Mouse (Mus musculus): ENCODE measurements around the gene Pum1. TPM values are rescaled to one million over a fixed set of nuclear protein-coding genes. Genes with fewer than 3 reads are reported as not detected.
"Not testable (repeated sequence)": the region's sequence is repeated elsewhere in the genome, so short reads cannot be mapped to it uniquely, and the experiment has no call there.

Pum1 gene
- total RNA-seq (2021) = 10 to 100 TPM; 73.6 to 84.0 TPM
- polyA plus RNA-seq (2012; rRNA removed) = 47.7 and 62.4 TPM in 2 replicates
- long read RNA-seq, partial matches to known transcripts = 4 of 13 reads
- long read RNA-seq, other reads (novel, unspliced or antisense) = 9 of 13 reads

DNA sequence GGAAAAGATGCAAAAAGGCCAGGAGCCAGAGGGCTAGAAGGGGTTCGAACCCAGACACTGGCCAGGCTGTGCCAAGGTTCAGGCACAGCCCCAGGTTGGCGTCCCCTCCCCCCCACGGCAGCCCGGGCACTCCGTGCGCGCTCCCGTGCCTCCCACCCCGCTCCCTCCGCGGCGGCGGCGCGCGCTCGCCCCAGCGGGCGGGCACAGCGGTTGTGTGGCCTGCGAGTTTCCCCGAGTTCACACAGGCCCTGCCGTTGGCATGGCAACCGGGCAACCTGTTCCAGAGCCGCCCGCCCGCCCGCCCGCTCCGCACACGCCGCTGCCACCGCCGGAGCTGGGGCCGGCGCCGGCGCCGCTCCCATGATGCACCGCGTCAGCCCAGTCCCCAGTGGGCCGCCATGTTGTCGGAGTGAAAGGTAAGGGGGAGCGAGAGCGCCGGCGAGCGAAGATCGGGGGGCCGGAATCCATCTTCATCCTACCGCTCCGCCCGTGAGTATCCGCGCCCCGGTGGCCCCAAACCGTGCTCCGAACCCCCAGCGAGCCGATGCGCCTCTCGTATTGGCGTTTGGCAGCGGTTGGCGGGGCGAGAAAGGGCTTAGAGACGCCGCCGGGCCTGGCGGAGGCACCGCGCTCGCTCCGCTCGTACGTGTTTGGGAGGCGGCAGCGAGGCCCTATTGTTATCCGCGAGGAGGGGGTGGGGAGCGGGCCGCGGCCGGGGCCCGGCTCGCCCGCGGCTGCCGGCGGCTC lies at the start of gene Pum1:
TSS of gene Pum1 (plus strand) at position 343 of the 747 bp plus-strand sequence.
- peak; percentile 94 for DNase-seq

DNA sequence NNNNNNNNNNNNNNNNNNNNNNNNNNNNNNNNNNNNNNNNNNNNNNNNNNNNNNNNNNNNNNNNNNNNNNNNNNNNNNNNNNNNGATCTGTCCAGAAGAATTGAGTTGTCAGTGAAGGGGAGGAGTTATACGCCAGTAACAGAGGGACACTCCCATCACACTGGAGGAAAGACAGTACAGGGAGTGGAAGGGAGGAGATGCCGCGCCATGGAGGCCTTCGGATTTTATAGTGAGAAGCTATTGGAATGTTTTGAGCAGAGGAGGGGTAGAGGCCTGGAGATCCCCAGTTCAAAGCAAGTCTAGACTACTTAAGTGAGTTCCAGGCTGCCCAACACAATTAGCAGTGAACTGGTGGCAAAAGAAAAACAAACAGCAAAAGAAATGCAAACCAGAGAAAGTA lies 33.7 kb upstream of the Pum1 start:
- peak; percentile 68 for DNase-seq

DNA sequence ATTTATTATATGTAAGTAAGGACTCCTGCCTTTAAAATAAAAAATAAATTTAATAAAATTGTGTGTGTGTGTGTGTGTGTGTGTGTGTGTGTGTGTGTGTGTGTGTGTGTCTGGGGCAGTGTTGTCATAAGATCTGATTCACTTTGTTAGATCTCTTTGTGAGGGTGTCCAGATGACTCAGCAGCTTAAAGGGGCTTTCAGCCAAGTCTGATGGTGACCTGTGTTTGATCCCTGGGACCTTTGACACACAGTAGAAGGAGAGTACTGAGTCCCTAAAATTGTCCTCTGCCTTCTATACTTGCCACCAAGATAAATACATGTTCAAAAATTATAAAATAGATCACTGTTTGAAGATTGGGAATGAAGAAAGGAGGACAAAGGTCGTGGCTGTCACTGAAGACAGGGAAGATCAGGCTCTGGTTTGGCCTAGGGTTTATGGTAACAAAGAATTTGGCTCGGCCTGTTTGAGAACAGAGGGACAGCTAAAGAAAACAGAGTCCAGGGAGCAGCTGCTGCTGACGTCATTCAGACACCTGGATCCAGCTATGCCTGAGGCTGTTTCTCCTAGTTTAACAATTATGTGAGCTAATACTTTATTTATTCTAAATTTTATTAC lies 32.8 kb upstream of the Pum1 start:
- peak; percentile 67 for DNase-seq

DNA sequence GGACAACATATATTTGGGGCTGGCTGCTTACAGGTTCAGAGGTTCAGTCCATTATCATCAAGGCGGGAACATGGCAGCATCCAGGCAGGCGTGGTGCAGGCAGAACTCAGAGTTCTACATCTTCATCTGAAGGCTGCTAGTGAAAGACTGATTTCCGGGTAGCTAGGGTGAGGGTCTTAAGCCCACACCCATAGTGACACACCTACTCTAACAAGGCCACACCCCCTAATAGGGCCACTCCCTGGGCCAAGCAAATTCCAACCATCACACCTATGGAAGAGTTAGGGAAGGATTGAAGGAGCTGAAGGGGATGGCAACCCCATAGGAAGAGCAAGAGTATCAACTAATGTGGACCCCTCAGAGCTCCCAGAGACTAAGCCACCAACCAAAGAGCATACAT lies 28.0 kb upstream of the Pum1 start:
- DNase-seq = not testable (repeated sequence)

DNA sequence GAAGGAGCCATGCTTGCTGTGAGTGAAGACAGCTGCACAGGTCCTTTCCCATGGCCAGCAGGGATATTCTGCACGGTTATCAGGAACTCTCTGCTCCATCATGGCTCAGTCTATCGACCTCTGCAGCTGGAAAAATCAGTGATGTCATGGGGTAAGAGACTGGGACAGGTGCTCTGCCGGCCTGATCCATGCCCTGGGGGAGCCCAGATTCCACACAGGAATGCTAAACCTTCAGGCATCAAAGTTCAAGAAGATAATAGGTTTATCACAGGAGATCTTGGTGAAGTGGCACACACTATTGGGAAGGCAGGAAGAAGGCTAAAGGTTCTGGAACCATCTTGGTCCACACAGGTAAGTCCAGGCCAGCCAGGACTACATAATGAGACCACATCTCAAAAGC lies 26.4 kb upstream of the Pum1 start:
- no peak for DNase-seq

DNA sequence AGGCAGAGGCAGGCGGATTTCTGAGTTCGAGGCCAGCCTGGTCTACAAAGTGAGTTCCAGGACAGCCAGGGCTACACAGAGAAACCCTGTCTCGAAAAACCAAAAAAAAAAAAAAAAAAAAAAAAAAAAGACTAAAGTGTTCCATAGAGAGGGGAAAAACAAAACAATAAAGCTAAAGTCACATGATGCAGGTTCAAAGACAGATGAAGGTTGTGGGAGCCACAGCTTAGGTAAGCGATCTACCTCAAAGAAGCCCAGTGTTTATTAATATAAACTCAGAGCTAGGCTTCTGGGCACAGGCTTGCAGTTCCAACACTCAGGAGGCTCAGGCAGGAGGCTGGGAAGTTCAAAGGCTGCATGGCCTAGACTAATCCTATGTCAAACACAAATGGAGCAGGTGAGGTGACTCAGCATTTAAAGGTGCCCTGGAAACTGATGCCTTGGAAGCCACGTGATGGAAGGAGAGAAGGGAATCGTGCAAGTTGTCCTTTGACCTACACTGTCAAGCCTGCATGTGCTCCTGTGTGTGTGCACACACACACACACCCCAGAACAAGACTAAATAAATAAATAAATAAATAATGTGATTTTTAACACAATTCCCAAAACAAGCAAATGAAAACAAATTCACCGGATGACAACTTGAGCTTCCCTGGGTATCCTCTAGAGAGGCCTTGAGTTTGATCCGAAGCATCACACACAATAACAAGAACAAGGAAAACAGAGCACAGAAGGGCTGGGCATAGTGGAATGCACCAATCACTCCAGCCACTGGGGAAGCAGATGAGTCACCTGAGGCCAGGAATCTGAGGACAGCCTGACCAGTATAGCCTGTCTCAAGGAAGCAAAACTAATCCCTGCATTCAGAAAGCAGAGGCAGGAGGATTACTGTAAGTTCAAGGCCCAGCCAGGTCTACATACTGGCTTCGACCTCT lies 25.4 kb upstream of the Pum1 start:
- DNase-seq = peak; percentile 23

DNA sequence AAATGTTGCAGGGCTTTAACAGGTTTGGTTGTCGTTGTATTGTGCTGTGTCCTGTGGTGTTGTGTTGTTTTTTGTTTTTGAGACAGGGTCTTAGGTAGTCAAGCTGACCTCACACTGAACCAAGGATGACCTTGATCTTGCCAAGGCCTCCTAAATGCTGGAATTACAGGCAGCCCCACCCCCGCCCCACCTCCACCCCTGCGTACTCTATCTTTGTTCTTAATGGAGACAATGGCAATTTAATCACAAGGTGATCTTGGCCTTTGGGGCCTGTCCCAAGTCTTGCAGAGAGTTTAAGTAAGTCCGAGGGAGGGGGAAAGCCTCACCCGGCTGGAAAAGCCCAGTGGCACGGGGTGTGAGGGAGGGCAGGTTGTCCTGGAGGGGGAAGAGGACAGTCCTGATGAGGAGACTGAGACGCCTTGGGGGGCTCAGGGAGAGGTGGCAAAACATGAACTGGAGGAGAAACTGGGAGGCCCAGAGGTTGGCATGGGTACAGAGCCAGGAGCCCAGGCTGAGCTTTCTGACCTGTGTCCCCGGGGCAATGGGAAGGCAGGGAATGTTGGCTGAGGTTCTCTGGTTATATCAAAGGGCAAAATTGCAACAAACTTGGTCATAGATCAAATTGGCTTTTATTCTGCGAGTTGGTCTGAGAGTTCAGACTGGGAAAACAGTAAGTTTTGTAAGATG lies 22.9 kb upstream of the Pum1 start:
- peak; percentile 64 for DNase-seq

DNA sequence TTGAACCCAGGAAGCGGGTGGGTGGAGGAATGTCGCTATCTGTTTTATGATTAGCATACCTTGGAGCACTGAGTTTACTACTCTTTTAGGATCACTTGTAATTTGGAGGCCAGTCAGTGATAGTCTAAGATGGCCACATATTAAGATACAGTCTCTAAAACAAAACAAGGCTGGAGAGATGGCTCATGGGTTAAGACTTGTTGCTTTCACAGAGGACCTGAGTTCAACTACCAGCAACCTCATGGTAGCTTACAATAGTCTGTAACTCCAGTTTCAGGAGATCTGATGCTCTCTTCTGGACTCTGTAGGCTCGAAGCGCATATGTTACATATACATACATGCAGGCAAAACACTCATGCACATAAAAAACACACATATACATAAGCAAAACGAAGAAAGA lies 20.7 kb upstream of the Pum1 start:
- no peak for DNase-seq

DNA sequence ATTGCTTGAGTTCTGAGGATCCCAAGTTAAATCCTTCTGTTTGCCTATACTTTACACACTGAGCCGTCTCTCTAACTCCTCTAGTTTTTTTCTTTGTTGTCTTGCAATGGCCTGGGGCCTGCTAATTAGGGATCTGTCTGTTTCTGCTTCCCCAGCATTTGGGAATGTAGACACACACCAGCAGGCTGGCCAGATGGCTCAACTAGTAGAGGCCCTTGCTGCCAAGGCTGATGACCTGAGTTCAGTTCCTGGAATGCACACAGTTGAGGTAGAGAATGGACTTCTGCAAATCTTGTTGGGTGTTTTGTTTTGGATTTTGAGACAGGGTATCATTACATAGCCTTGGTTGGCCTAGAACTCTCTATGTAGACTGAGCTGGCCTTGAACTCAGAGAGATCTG lies 17.7 kb upstream of the Pum1 start:
- DNase-seq = no peak

DNA sequence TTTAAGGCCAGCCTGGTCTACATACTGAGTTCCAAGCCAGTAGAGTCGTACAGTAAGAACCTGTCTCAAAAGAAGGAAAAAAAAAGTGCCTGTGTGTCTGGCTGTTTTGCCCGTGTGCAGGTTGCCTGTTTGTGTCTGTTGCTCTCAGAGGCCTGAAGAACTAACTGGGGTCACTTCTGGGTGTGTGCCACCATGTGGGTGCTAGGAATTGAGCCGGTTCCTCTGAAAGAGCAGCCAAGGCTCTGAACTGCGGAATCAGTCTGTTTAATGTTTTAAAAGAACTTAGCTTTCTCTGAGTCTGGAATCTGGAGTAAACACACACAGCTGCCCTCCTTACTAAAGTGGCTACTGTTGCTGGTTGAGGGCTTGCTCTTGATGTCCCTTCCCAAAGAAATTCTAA lies 11.8 kb upstream of the Pum1 start:
- DNase-seq = no peak

DNA sequence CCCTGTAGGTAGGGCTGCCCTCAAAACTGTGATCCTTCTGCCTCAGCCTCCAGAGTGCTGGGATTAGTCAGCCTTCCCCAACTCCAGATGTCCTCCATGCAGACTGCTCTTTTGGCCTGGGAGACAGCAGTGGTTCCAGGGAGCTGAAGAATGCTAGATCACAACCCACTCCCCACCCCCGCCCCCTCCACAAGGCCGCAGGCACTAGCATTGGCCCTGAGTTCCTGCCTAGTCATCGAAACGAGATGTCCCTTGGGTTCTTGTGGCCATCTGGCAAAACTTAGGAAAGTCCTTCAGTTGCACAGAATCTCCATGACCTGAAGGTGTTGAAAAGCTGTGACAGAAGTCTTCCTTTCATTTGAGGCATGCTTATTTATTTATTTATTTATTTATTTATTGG lies 10.6 kb upstream of the Pum1 start:
- DNase-seq = no peak

DNA sequence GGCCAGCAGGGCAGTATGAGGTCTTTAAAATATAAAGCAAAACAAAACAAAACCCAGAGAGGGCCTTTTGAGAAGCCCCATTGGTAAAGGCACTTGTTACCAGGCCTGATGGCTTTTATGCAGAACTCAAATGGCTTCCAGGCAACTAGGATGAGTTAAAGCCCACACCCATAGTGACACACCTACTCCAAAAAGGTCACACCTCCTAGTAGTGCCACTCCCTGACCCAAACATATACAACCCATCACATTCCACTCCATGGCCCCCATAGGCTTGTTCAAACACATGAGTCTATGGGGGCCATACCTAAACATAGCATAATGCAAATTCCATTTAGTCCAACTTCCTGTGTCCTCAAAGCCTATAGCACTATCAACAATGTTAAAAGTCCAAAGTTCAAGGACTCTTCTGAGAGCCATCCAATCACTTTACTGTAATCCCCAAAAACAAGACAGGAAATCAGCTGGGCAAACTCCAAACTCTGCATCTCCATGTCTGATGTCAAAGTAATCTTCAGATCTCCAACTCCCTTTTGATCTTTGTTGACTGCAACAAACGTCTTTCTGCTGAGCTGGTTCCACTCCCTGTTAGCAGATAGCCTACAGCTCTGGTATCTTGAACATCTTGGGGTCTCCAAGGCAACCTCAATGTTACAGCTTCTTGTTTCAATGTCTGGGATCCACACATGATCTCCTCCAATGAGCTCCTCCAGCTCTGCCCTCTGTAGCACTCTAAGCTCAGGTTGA lies 5.1 kb upstream of the Pum1 start:
- DNase-seq = no peak

DNA sequence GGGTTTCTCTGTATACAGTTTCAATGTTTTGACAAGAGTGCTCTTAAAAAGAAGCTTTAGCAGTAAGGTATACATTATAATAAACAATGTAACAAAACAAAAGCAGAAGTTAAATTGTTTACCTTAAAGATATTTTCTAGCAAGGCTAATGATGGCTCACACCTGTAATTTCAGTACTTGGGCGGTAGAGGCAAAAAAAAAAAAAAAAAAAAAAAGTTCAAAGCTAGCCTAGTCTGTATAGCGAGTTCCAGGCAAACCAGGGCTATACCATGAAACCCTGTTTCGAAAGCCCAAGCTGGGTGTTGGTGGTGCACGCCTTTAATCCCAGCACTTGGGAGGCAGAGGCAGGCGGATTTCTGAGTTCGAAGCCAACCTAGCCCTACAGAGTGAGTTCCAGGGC lies 3.7 kb upstream of the Pum1 start:
- no peak for DNase-seq

DNA sequence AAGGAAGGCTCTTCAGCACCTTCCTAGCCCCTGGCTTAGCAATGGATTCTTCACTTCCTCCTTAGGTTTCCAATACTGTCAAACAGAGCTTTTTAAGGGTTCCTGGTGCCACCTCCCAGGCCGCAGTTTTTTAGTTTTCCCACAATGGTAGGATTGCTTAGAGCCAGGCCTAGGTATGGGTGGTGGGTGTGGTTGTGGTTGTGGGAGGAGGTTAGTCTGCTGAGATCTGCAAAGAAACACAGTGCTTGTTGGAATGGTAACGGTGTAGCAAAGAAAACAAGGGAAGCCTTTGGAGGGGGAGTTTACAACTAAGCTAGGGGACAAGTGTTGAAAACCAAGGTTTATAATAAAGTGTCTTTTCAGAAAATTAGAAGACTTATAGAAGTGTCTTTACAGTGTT lies 3.0 kb upstream of the Pum1 start:
- DNase-seq = no peak

DNA sequence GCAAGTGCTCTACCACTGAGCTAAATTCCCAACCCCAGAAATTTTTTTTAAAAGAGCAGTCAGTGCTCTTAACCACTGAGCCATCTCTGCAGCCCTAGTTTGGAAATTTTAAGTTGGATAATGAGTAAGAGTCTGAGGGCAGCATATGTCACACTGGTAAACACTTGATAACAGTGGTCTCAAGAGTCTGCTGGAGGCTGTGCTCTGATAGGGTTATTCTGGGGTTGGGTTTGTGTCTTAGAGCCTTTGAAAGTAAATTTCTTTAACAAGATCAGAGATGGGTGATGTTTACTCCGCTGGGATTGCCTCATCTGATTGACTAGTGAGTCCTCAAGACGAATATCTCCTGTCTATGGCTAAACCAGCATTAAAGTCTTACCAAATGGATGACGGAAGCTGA lies 2.0 kb upstream of the Pum1 start:
- DNase-seq = no peak

DNA sequence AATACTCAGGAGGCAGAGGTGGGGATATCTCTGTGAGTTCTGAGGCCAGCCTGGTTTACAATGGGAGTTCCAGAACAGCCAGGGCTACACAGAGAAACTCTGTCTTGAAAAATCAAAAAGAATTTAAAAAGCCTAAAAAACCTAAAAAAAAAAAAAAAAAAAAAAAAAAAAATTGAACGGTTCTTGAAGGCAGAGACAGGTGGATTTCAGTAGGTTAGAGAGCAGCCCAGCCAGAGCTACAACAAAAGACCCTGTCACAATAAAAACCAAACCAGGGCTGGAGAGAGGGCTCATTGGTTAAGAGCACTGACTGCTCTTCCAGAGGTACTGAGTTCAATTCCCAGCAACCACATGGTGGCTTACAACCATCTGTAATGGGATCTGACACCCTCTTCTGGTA lies 816 bp upstream of the Pum1 start:
- DNase-seq = not testable (repeated sequence)

DNA sequence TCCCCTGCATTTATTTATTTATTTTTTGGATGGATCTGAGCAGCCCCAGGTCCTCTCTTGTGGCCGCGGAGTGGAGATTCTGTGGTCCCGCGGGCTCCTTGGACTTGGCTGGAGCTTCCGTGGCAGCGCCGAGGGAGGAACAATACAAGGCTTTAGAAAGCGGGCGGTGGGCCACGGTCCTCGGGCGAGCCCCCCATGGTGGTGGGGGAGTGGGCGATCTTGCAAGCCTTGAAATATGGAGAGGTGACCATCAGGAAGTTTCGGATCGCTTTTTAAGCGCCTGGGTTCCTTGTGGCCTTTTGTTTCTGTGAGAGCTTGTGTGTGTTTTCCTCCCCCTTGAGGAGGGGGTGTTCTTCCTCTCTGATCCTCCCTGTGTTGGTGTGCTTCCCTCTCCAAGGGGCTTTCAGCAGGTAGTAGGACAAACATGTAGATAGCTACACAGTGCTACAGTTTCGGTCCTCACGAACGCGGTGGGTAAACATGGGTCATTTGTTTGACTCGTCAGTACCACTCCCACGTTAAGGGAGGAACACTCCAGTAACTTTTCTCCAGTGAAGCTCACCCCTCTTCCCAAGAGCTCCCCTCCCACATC lies 785 bp downstream of the Pum1 start:
- peak; percentile 60 for DNase-seq

DNA sequence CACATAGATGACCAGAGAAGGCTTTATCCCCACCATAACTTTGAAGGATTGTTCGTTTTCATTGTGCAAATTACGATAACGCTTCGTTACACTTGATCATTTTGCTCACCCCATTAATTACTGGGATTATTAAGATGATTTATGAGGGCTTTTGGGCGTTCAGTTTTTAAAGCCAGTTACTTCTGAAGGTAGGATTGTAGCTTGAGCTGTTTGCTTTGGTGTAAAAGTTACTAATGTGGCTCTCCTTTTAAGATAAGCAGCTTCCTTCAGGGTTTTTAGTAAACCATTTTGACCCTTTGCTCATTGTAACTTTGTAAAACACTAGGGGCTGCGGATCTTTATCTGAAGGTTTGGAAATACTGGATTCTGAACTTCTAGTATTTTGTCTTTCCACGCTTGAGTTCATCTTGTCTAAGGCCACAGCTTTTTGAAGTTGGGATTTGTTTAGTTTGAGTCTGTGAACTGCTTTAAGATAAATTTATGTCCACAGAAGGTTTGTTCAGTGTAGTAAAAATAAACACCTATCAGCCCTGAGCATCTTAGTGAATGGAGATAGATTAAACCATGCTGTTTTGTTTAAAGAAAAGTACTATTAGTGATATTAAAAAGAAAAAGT lies 1.4 kb downstream of the Pum1 start:
- DNase-seq = no peak

DNA sequence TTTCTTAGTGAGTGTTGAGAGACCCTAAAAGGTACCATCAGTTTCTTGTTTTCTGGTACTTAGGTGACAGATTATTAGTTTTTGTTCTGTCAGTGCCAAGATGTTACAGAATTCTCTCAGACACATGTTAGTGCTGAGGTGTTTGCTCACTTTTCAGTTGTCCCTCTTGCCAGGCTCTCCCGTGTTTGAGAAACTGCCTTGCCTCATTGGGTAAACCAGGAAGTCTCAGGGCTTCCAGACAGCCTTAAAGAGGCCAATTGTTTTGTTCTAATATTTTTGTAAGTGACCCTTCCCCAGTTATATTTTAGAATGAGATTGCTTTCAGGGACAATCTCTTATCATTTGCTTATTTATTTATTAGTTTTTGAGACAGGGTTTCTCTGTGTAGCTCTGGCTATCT lies 2.1 kb downstream of the Pum1 start:
- no peak for DNase-seq

DNA sequence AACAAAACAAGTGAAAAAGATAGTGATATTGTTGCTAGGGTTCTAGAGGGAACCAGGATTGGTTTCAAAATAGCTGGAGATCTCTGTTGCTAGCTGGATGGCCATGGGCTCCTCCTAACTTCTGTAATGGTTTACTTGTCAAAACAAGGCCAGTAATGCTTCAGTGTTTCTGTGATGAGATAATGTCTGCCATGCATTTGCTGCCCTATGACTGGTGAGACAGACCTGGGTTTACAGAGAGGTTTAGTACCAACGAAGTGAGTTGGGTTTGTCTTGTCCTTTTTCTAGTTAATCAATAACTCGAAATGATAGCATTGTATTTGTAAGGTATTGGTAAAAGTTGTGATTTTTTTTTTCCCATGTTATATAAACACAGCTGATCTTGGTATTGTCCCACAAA lies 4.6 kb downstream of the Pum1 start:
- DNase-seq = peak; percentile 20

Measured in adrenal gland, adult 2 months (tissue).